Comparison of ENCODE assay signal across 18 mouse cellular contexts in genomic region chr3:135313727-135314126, GRCm38 (mm10). TPM values are rescaled to one million over a fixed set of nuclear protein-coding genes. Genes with fewer than 3 reads are reported as not detected.
DNase-seq lines count a peak whose midpoint lies in the region; ATAC-seq and TF ChIP-seq lines count a peak whose summit lies in the region.
"Had no signal": no experiment of that assay in that cellular context is flagged by ENCODE, and none has a peak within 500 bp of the region (broad histone marks: within the 10 kb centered on the region; RNA-seq: fewer than 3 reads in every experiment).

No protein-coding gene starts in this region.

- H3K36me3 ChIP-seq in intestine, embryonic 14.5 days (ENCODE audit: control insufficient read depth, insufficient read depth, low read length): no peaks in the 10 kb centered on the region
- H3K36me3 ChIP-seq in intestine, postnatal 0 days (ENCODE audit: control insufficient read depth, insufficient read depth): no peaks in the 10 kb centered on the region
- no peaks in the 10 kb centered on the region for H3K36me3 ChIP-seq in forebrain, embryonic 14.5 days (ENCODE audit: control insufficient read depth, insufficient read depth, low read length)
- no peaks in the 10 kb centered on the region for H3K36me3 ChIP-seq in midbrain, embryonic 13.5 days
- H3K36me3 ChIP-seq: embryonic facial prominence, embryonic 12.5 days; heart, embryonic 13.5 days; liver, embryonic 15.5 days had no signal

- no peaks in the 10 kb centered on the region for H3K9me3 ChIP-seq in intestine, embryonic 14.5 days (ENCODE audit: control insufficient read depth, low read length)
- no peaks in the 10 kb centered on the region for H3K9me3 ChIP-seq in intestine, postnatal 0 days (ENCODE audit: control insufficient read depth)
- H3K9me3 ChIP-seq in forebrain, embryonic 14.5 days (replicated peaks; ENCODE audit: control insufficient read depth, low read length): 0 out of 2 replicates have a peak, but pooled peaks cover 4% of the 10 kb centered on the region
- H3K9me3 ChIP-seq in midbrain, embryonic 13.5 days: no peaks in the 10 kb centered on the region
- H3K9me3 ChIP-seq: embryonic facial prominence, embryonic 12.5 days; heart, embryonic 13.5 days; liver, embryonic 15.5 days had no signal

- ATAC-seq in intestine, embryonic 14.5 days (replicated peaks; ENCODE audit: low FRiP score, low TSS enrichment, low read depth): no peak
- no peak for ATAC-seq in intestine, postnatal 0 days
- peak; percentile 54; the same call in 1 of the 2 replicates for ATAC-seq in forebrain, embryonic 14.5 days
- peak; percentile 73 for ATAC-seq in midbrain, embryonic 13.5 days
- ATAC-seq: lung, postnatal 0 days had no signal

- no peak overlapping the region for H3K9ac ChIP-seq in intestine, embryonic 14.5 days (ENCODE audit: low read length)
- H3K9ac ChIP-seq in intestine, postnatal 0 days (ENCODE audit: low read depth, low read length): no peak overlapping the region
- no peak overlapping the region for H3K9ac ChIP-seq in forebrain, embryonic 14.5 days (ENCODE audit: low read length)
- H3K9ac ChIP-seq in midbrain, embryonic 13.5 days (replicated peaks): no peak overlapping the region
- H3K9ac ChIP-seq: embryonic facial prominence, embryonic 12.5 days; heart, embryonic 13.5 days; liver, embryonic 15.5 days had no signal

- DNase-seq in intestine, embryonic 14.5 days (ENCODE audit: low spot score): peak; percentile 46
- peak; percentile 48 for DNase-seq in brain, embryonic 14.5 days (ENCODE audit: low read depth)
- DNase-seq in forebrain, embryonic 14.5 days (ENCODE audit: low spot score): no peak
- DNase-seq in gastrocnemius, adult 18-20 months (ENCODE audit: low spot score): no peak
- DNase-seq in heart, postnatal 10 days: no peak
- DNase-seq: cerebellum, adult 11 months; cerebellum, postnatal 14 days; heart, postnatal 4 days; kidney, adult 11 months; thymus, postnatal 36 days had no signal

- H3K27ac ChIP-seq in intestine, embryonic 14.5 days (ENCODE audit: low read depth): no peak overlapping the region
- no peak overlapping the region for H3K27ac ChIP-seq in intestine, postnatal 0 days (ENCODE audit: low read depth, low read length)
- no peak overlapping the region for H3K27ac ChIP-seq in forebrain, embryonic 14.5 days (ENCODE audit: low read depth, low read length)
- no peak overlapping the region for H3K27ac ChIP-seq in midbrain, embryonic 13.5 days
- H3K27ac ChIP-seq: embryonic facial prominence, embryonic 12.5 days; heart, embryonic 13.5 days; kidney, postnatal 0 days; liver, embryonic 15.5 days had no signal

- no peaks in the 10 kb centered on the region for H3K27me3 ChIP-seq in intestine, embryonic 14.5 days (replicated peaks; ENCODE audit: control insufficient read depth, insufficient read depth, low read length)
- no peaks in the 10 kb centered on the region for H3K27me3 ChIP-seq in intestine, postnatal 0 days (replicated peaks; ENCODE audit: control insufficient read depth, insufficient read depth, low read length)
- no peaks in the 10 kb centered on the region for H3K27me3 ChIP-seq in forebrain, embryonic 14.5 days (replicated peaks; ENCODE audit: control insufficient read depth, insufficient read depth, low read length)
- H3K27me3 ChIP-seq in midbrain, embryonic 13.5 days: no peaks in the 10 kb centered on the region
- H3K27me3 ChIP-seq: embryonic facial prominence, embryonic 12.5 days; heart, embryonic 13.5 days; liver, embryonic 15.5 days had no signal

- no peak overlapping the region for H3K4me2 ChIP-seq in intestine, embryonic 14.5 days (ENCODE audit: low read length)
- no peak overlapping the region for H3K4me2 ChIP-seq in intestine, postnatal 0 days (replicated peaks; ENCODE audit: low read depth)
- no peak overlapping the region for H3K4me2 ChIP-seq in forebrain, embryonic 14.5 days (ENCODE audit: low read length)
- H3K4me2 ChIP-seq in midbrain, embryonic 13.5 days (replicated peaks): no peak overlapping the region
- H3K4me2 ChIP-seq: embryonic facial prominence, embryonic 12.5 days; heart, embryonic 13.5 days; liver, embryonic 15.5 days had no signal

- TF ChIP-seq POLR2A in brain, embryonic 14.5 days (IDR thresholded peaks at IDR 0.05; ENCODE audit: borderline replicate concordance, extremely low read depth, insufficient read depth, insufficient read length, poor library complexity, severe bottlenecking): no peak

- intact Hi-C loops in heart, postnatal 10 days (cut with DNase I): no loop called here

- 83% methylated on average over 2 of the region's 2 CpGs for WGBS in intestine, embryonic 14.5 days
- 78% methylated on average over 2 of the region's 2 CpGs for WGBS in intestine, postnatal 0 days
- 25% methylated on average over 2 of the region's 2 CpGs for WGBS in forebrain, embryonic 14.5 days
- 41% methylated on average over 2 of the region's 2 CpGs for WGBS in midbrain, embryonic 13.5 days

- no peaks in the 10 kb centered on the region for H3K4me1 ChIP-seq in intestine, embryonic 14.5 days (replicated peaks; ENCODE audit: control insufficient read depth, insufficient read depth, low read length)
- H3K4me1 ChIP-seq in intestine, postnatal 0 days (replicated peaks; ENCODE audit: control insufficient read depth, insufficient read depth, low read length): no peaks in the 10 kb centered on the region
- no peaks in the 10 kb centered on the region for H3K4me1 ChIP-seq in forebrain, embryonic 14.5 days (ENCODE audit: control insufficient read depth, insufficient read depth, low read length)
- 0 out of 2 replicates have a peak, but pooled peaks cover 9% of the 10 kb centered on the region for H3K4me1 ChIP-seq in midbrain, embryonic 13.5 days (replicated peaks)
- H3K4me1 ChIP-seq: embryonic facial prominence, embryonic 12.5 days; heart, embryonic 13.5 days; liver, embryonic 15.5 days; megakaryocyte, embryonic 14.5 days had no signal

- TF ChIP-seq CTCF in intestine, postnatal 0 days (IDR thresholded peaks at IDR 0.05; ENCODE audit: low read depth): no peak
- TF ChIP-seq CTCF in brain, embryonic 14.5 days (IDR thresholded peaks at IDR 0.05; ENCODE audit: borderline replicate concordance, extremely low read depth, insufficient read depth, insufficient read length): no peak

- no peak overlapping the region for H3K4me3 ChIP-seq in intestine, embryonic 14.5 days (ENCODE audit: low read depth, low read length)
- no peak overlapping the region for H3K4me3 ChIP-seq in intestine, postnatal 0 days (ENCODE audit: low read depth, low read length)
- H3K4me3 ChIP-seq in forebrain, embryonic 14.5 days (ENCODE audit: low read depth, low read length): no peak overlapping the region
- no peak overlapping the region for H3K4me3 ChIP-seq in midbrain, embryonic 13.5 days (replicated peaks)
- H3K4me3 ChIP-seq: embryonic facial prominence, embryonic 12.5 days; heart, embryonic 13.5 days; liver, embryonic 15.5 days; megakaryocyte, embryonic 14.5 days had no signal

RNA-seq across cellular contexts. Expression of gene Slc9b2, which starts 6.2 kb away (rescaled TPM):
- 2.9 and 3.1 TPM in 2 replicates for polyA plus RNA-seq in intestine, embryonic 14.5 days (2014; fragmentation: Nextera tagmentation; extraction: Ambion mirVana)
- 0.59 and 0.68 TPM in 2 replicates for polyA plus RNA-seq in intestine, postnatal 0 days (2015; fragmentation: Nextera tagmentation; extraction: Ambion mirVana)
- 0.90 and 1.2 TPM in 2 replicates for polyA plus RNA-seq in brain, embryonic 14.5 days (2012; rRNA removed)
- polyA plus RNA-seq in forebrain, embryonic 14.5 days (2014; fragmentation: Nextera tagmentation; extraction: Ambion mirVana): 0.79 and 1.5 TPM in 2 replicates
- 0.39 and 1.1 TPM in 2 replicates for polyA plus RNA-seq in midbrain, embryonic 13.5 days (2015; fragmentation: Nextera tagmentation; extraction: Ambion mirVana)
- total RNA-seq in gastrocnemius, adult 18-20 months (2021): not detected
- under 1 TPM; 0.20 to 0.43 TPM for total RNA-seq in heart, postnatal 10 days (2021)

RNA-seq across cellular contexts. Expression of gene Bdh2, which starts 32.7 kb away (rescaled TPM):
- 7.5 and 11.3 TPM in 2 replicates for polyA plus RNA-seq in intestine, embryonic 14.5 days (2014; fragmentation: Nextera tagmentation; extraction: Ambion mirVana)
- 5.6 and 8.0 TPM in 2 replicates for polyA plus RNA-seq in intestine, postnatal 0 days (2015; fragmentation: Nextera tagmentation; extraction: Ambion mirVana)
- polyA plus RNA-seq in brain, embryonic 14.5 days (2012; rRNA removed): 2.0 and 2.4 TPM in 2 replicates
- 3.8 and 4.9 TPM in 2 replicates for polyA plus RNA-seq in forebrain, embryonic 14.5 days (2014; fragmentation: Nextera tagmentation; extraction: Ambion mirVana)
- 4.3 TPM in 2 replicates for polyA plus RNA-seq in midbrain, embryonic 13.5 days (2015; fragmentation: Nextera tagmentation; extraction: Ambion mirVana)
- total RNA-seq in gastrocnemius, adult 18-20 months (2021): 1 to 10 TPM; 1.6 to 2.6 TPM
- 1 to 10 TPM; 5.1 to 6.6 TPM for total RNA-seq in heart, postnatal 10 days (2021)

RNA-seq across cellular contexts. Expression of gene Slc9b1, which starts 34.1 kb away (rescaled TPM):
- polyA plus RNA-seq in intestine, embryonic 14.5 days (2014; fragmentation: Nextera tagmentation; extraction: Ambion mirVana): 0.22 and 0.45 TPM in 2 replicates
- polyA plus RNA-seq in intestine, postnatal 0 days (2015; fragmentation: Nextera tagmentation; extraction: Ambion mirVana): 0.24 TPM in 1 of 2 replicates, not detected in the other
- not detected in 2 replicates for polyA plus RNA-seq in brain, embryonic 14.5 days (2012; rRNA removed)
- polyA plus RNA-seq in forebrain, embryonic 14.5 days (2014; fragmentation: Nextera tagmentation; extraction: Ambion mirVana): not detected in 2 replicates
- 0.17 and 0.28 TPM in 2 replicates for polyA plus RNA-seq in midbrain, embryonic 13.5 days (2015; fragmentation: Nextera tagmentation; extraction: Ambion mirVana)
- total RNA-seq in gastrocnemius, adult 18-20 months (2021): not detected
- under 1 TPM; 0.45 to 0.60 TPM for total RNA-seq in heart, postnatal 10 days (2021)
- polyA plus RNA-seq: heart, embryonic 13.5 days; liver, embryonic 15.5 days had no signal

Comparison
In these comparisons a context has a peak if more than half of its experiments do, and no peak if none do; other contexts are left out.
1. ATAC-seq: peak in forebrain, embryonic 14.5 days (single experiment) and midbrain, embryonic 13.5 days (single experiment); none in intestine, embryonic 14.5 days (single experiment) and intestine, postnatal 0 days (single experiment).
2. DNase-seq: peak in intestine, embryonic 14.5 days (single experiment) and brain, embryonic 14.5 days (single experiment); none in forebrain, embryonic 14.5 days (single experiment), gastrocnemius, adult 18-20 months (single experiment) and heart, postnatal 10 days (0 of 2).